ENCODE assay signal across 11 mouse cellular contexts in genomic region chr16:10781862-10782371, GRCm38 (mm10). TPM values are rescaled to one million over a fixed set of nuclear protein-coding genes. Genes with fewer than 3 reads are reported as not detected.
DNase-seq lines count a peak whose midpoint lies in the region; ATAC-seq and TF ChIP-seq lines count a peak whose summit lies in the region.
"Had no signal": no experiment of that assay in that cellular context is flagged by ENCODE, and none has a peak within 500 bp of the region (broad histone marks: within the 10 kb centered on the region; RNA-seq: fewer than 3 reads in every experiment).

No protein-coding gene starts in this region.

- peak overlapping the region; percentile 69; the same call in 1 of the 2 replicates for H3K9ac ChIP-seq in heart, embryonic 12.5 days
- no peak overlapping the region for H3K9ac ChIP-seq in stomach, embryonic 14.5 days (replicated peaks; ENCODE audit: low read depth, low read length)
- H3K9ac ChIP-seq in stomach, postnatal 0 days (ENCODE audit: low read length), result no peak overlapping the region

- no peak for TF ChIP-seq EP300 in stomach, postnatal 0 days (optimal IDR thresholded peaks at IDR 0.05)

- 22% methylated on average over 9 of the region's 9 CpGs for WGBS in heart, embryonic 12.5 days
- WGBS in stomach, embryonic 14.5 days, result 27% methylated on average over 9 of the region's 9 CpGs
- 44% methylated on average over 9 of the region's 9 CpGs for WGBS in stomach, postnatal 0 days

- no peaks in the 10 kb centered on the region for H3K27me3 ChIP-seq in heart, embryonic 12.5 days (replicated peaks)
- no peaks in the 10 kb centered on the region for H3K27me3 ChIP-seq in stomach, embryonic 14.5 days (ENCODE audit: control insufficient read depth, insufficient read depth, low read length)
- no peaks in the 10 kb centered on the region for H3K27me3 ChIP-seq in stomach, postnatal 0 days (ENCODE audit: control insufficient read depth, insufficient read depth, low read length)

- H3K9me3 ChIP-seq in heart, embryonic 12.5 days (replicated peaks), result no peaks in the 10 kb centered on the region
- H3K9me3 ChIP-seq in stomach, embryonic 14.5 days (ENCODE audit: control insufficient read depth, low read depth, low read length), result no peaks in the 10 kb centered on the region
- H3K9me3 ChIP-seq in stomach, postnatal 0 days (ENCODE audit: control insufficient read depth, low read length), result no peaks in the 10 kb centered on the region

- TF ChIP-seq CTCF in stomach, postnatal 0 days (IDR thresholded peaks at IDR 0.05; ENCODE audit: low read depth), result no peak

- H3K36me3 ChIP-seq in heart, embryonic 12.5 days, result 0 out of 2 replicates have a peak, but pooled peaks cover 3% of the 10 kb centered on the region
- 0 out of 2 replicates have a peak, but pooled peaks cover 3% of the 10 kb centered on the region for H3K36me3 ChIP-seq in stomach, embryonic 14.5 days (ENCODE audit: control insufficient read depth, insufficient read depth, low read length)
- H3K36me3 ChIP-seq in stomach, postnatal 0 days (ENCODE audit: control insufficient read depth, insufficient read depth, low read length), result no peaks in the 10 kb centered on the region

- H3K4me1 ChIP-seq in heart, embryonic 12.5 days (replicated peaks), result peaks cover 62% of the 10 kb centered on the region
- peaks cover 36% of the 10 kb centered on the region for H3K4me1 ChIP-seq in stomach, embryonic 14.5 days (ENCODE audit: control insufficient read depth, insufficient read depth, low read length)
- peaks cover 15% of the 10 kb centered on the region for H3K4me1 ChIP-seq in stomach, postnatal 0 days (replicated peaks; ENCODE audit: control insufficient read depth, insufficient read depth)

- DNase-seq in heart, adult 8-10 months (ENCODE audit: low spot score), result no peak
- no peak for DNase-seq in stomach, postnatal 0 days (ENCODE audit: low spot score)
- DNase-seq in induced T-regulatory cell, adult 2 months (ENCODE audit: low read depth), result peak; percentile 85
- peak; percentile 49 to 76 for DNase-seq in thymus, postnatal 36 days
- no peak for DNase-seq in ovary, postnatal 10 days (ENCODE audit: low spot score)
- no peak for DNase-seq in ovary, adult 18-20 months (ENCODE audit: low spot score)
- DNase-seq: cerebellum, postnatal 25 days; lung, adult 2 months had no signal

- peak overlapping the region; percentile 83 for H3K4me2 ChIP-seq in heart, embryonic 12.5 days
- peak overlapping the region; percentile 95 for H3K4me2 ChIP-seq in stomach, embryonic 14.5 days (replicated peaks; ENCODE audit: low read depth, low read length)
- H3K4me2 ChIP-seq in stomach, postnatal 0 days (replicated peaks; ENCODE audit: low read depth), result no peak overlapping the region; the same call in none of the 2 replicates

- no peak for ATAC-seq in heart, embryonic 12.5 days (ENCODE audit: insufficient number of reproducible peaks, low FRiP score)
- no peak for ATAC-seq in stomach, embryonic 14.5 days (ENCODE audit: insufficient number of reproducible peaks, insufficient read depth, low FRiP score, low read depth)
- no peak for ATAC-seq in stomach, postnatal 0 days (ENCODE audit: low FRiP score, low TSS enrichment)

- peak overlapping the region; percentile 88 for H3K27ac ChIP-seq in heart, embryonic 12.5 days (ENCODE audit: poor library complexity, severe bottlenecking)
- peak overlapping the region; percentile 49 for H3K27ac ChIP-seq in stomach, embryonic 14.5 days (ENCODE audit: low read length)
- no peak overlapping the region for H3K27ac ChIP-seq in stomach, postnatal 0 days (replicated peaks)

- peak overlapping the region; percentile 64; the same call in 1 of the 2 replicates for H3K4me3 ChIP-seq in heart, embryonic 12.5 days
- peak overlapping the region; percentile 52; the same call in 1 of the 2 replicates for H3K4me3 ChIP-seq in stomach, embryonic 14.5 days (ENCODE audit: low read depth, low read length)
- H3K4me3 ChIP-seq in stomach, postnatal 0 days (ENCODE audit: low read depth, low read length), result no peak overlapping the region

RNA-seq across cellular contexts. Expression of gene Socs1, which starts 3.4 kb away (rescaled TPM):
- 6.0 and 6.2 TPM in 2 replicates for polyA plus RNA-seq in heart, embryonic 12.5 days (2016; fragmentation: Nextera tagmentation; extraction: Ambion mirVana)
- total RNA-seq in heart, adult 8-10 months (2022), result under 1 TPM; 0.32 to 0.41 (median 0.36) TPM
- 11.3 and 11.4 TPM in 2 replicates for polyA plus RNA-seq in stomach, embryonic 14.5 days (2014; fragmentation: Nextera tagmentation; extraction: Ambion mirVana)
- 7.3 and 8.4 TPM in 2 replicates for polyA plus RNA-seq in stomach, postnatal 0 days (2015; fragmentation: Nextera tagmentation; extraction: Ambion mirVana)

RNA-seq across cellular contexts. Expression of gene Tnp2, which starts 6.5 kb away (rescaled TPM):
- not detected in 2 replicates for polyA plus RNA-seq in heart, embryonic 12.5 days (2016; fragmentation: Nextera tagmentation; extraction: Ambion mirVana)
- total RNA-seq in heart, adult 8-10 months (2022), result not detected
- not detected in 2 replicates for polyA plus RNA-seq in stomach, embryonic 14.5 days (2014; fragmentation: Nextera tagmentation; extraction: Ambion mirVana)
- not detected in 2 replicates for polyA plus RNA-seq in stomach, postnatal 0 days (2015; fragmentation: Nextera tagmentation; extraction: Ambion mirVana)
- total RNA-seq: layer of hippocampus, adult 18-20 months had no signal

RNA-seq across cellular contexts. Expression of gene Prm3, which starts 8.8 kb away (rescaled TPM):
- not detected in 2 replicates for polyA plus RNA-seq in heart, embryonic 12.5 days (2016; fragmentation: Nextera tagmentation; extraction: Ambion mirVana)
- total RNA-seq in heart, adult 8-10 months (2022), result not detected
- not detected in 2 replicates for polyA plus RNA-seq in stomach, embryonic 14.5 days (2014; fragmentation: Nextera tagmentation; extraction: Ambion mirVana)
- not detected in 2 replicates for polyA plus RNA-seq in stomach, postnatal 0 days (2015; fragmentation: Nextera tagmentation; extraction: Ambion mirVana)
- total RNA-seq: layer of hippocampus, adult 18-20 months had no signal
- polyA plus RNA-seq: lung, adult 2 months had no signal

RNA-seq across cellular contexts. Expression of gene Prm2, which starts 14.0 kb away (rescaled TPM):
- not detected in 2 replicates for polyA plus RNA-seq in heart, embryonic 12.5 days (2016; fragmentation: Nextera tagmentation; extraction: Ambion mirVana)
- not detected for total RNA-seq in heart, adult 8-10 months (2022)
- not detected in 2 replicates for polyA plus RNA-seq in stomach, embryonic 14.5 days (2014; fragmentation: Nextera tagmentation; extraction: Ambion mirVana)
- not detected in 2 replicates for polyA plus RNA-seq in stomach, postnatal 0 days (2015; fragmentation: Nextera tagmentation; extraction: Ambion mirVana)
- total RNA-seq: layer of hippocampus, adult 18-20 months had no signal

RNA-seq across cellular contexts. Expression of gene Prm1, which starts 23.7 kb away (rescaled TPM):
- 0.48 TPM in 1 of 2 replicates, not detected in the other for polyA plus RNA-seq in heart, embryonic 12.5 days (2016; fragmentation: Nextera tagmentation; extraction: Ambion mirVana)
- not detected for total RNA-seq in heart, adult 8-10 months (2022)
- polyA plus RNA-seq in stomach, embryonic 14.5 days (2014; fragmentation: Nextera tagmentation; extraction: Ambion mirVana), result not detected in 2 replicates
- 0.23 TPM in 1 of 2 replicates, not detected in the other for polyA plus RNA-seq in stomach, postnatal 0 days (2015; fragmentation: Nextera tagmentation; extraction: Ambion mirVana)
- total RNA-seq: layer of hippocampus, adult 18-20 months had no signal

Comparison
In these comparisons a context has a peak if more than half of its experiments do, and no peak if none do; other contexts are left out.
1. DNase-seq: peak in induced T-regulatory cell, adult 2 months (single experiment) and thymus, postnatal 36 days (2 of 2); none in heart, adult 8-10 months (single experiment), stomach, postnatal 0 days (single experiment), ovary, postnatal 10 days (single experiment) and ovary, adult 18-20 months (single experiment).